Mouse (Mus musculus) lung, adult 18-20 months (tissue): ENCODE measurements around the gene Col11a2.

ENCODE experiments used
- DNase-seq, 2 experiments: peaks; one replicate each; pipeline ENCODE4 v3.0.0; 2022; ENCODE audit warnings: mixed read lengths in 2 of 2

The Col11a2 gene

DNA sequence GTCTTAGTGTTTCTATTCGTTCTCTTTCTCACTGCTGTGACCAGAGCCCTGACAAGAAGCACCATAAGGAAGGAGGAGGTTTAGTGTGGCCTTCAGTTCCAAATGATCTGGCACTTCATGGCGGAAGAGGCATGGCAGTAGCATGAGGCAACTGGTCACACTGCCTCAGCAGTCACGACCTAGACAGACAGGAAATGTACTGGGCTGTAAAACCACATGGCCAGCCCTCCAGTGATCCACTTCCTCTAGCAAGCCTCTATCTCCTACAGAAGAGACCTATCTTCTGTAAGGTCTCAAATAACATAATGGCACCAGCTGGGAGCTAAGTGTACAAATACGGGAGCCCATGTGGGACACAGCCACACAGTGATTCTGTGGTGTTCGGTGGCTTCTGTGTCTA lies 32.9 kb downstream of the Col11a2 start:
- DNase-seq: no peak

DNA sequence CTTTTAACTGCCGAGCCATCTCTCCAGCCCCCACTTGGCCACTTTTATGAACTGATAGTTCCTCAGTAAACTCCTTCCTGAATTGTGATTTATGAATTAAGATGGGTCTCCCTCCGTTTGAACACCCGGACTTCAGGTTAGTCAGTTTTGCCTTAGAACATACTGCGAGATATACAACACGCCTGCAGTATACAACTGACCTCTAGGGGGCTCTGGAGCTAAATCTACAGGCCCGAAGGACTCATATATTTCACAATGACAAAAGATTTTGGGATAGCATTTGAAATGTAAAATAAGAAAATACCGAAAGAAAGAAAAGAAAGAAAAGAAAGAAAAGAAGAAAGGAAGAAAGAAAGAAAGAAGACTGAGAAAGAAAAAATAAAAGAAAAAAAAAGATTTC lies 36.0 kb downstream of the Col11a2 start:
- DNase-seq: peak; percentile 63 to 73

DNA sequence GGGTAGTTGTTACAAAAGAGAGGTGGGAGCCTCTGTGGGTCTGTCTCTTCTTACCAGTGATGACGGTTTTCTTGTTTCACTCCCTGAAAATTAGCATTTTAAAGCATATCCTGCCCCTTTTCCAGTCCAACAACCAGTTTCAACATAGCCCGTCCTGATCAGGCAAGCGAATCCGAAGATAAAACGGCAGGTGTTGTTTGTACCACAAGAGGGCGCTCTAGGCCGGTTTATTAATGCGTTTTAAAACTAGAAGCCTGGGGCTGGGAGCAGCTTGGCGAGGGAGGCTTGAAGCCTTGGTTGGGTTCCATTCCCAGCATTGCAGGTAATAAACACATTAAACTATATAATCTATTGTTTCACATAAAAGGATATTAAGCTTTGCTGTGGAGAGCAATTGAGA lies 38.3 kb downstream of the Col11a2 start:
- DNase-seq: peak; percentile 46 to 74

DNA sequence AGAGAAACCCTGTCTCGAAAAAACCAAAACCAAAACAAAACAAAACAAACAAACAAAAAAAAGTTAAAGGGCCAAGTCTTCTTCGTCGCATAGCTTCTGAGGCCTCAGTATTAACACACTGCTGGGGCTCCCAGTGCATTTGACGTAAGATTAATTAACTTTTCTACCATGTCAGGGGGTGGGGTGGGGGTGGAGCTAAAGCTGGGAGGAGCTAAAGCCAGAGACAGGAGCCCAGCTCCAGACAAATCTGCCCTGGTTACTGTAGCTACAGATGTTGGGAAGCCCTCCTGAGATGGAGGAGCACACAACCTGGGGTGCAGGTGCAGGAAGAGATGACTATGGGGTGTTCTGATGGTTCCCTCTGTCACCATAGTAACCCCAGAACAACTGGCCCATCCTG lies 38.9 kb downstream of the Col11a2 start:
- no peak for DNase-seq

DNA sequence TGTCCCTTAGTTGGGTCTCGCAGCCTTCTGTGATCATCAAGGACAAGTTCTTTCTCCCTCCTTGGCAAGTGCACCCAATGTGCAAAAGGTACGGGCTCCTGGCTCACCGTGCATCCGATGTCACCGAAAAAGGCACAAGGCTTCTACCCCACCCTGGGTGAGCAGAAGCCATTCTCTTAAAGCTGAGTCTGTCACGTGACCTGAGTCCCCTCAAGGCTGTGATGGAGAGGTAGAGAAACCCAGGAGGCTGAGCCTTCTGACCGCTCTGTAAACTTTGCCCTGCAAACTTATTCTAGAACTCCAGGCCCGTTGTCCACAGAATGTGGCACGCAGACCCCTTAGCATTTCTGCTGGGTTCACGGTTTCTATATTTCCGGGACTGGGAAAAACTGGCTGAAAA lies 39.8 kb downstream of the Col11a2 start:
- no peak for DNase-seq

DNA sequence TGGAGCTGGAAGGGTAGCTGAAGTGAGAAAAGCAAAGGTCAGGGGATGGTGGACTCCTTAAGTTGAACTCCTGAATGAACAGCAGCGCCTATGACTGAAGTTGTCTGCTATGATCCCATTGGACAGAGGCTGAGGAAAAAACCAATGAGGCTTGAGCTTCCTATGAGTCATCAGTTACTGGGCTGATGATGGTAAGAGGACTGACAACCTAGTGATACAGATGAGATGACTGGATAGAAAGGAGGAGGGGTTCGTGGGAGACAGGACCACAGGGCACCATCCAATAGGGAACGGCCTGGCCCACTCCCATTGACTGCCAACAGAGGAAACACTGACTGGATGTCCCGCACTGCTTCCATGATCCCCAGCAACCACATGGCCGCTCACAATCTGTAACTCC lies 40.4 kb downstream of the Col11a2 start:
- peak in 1 of 2 experiments; percentile 58 for DNase-seq

DNA sequence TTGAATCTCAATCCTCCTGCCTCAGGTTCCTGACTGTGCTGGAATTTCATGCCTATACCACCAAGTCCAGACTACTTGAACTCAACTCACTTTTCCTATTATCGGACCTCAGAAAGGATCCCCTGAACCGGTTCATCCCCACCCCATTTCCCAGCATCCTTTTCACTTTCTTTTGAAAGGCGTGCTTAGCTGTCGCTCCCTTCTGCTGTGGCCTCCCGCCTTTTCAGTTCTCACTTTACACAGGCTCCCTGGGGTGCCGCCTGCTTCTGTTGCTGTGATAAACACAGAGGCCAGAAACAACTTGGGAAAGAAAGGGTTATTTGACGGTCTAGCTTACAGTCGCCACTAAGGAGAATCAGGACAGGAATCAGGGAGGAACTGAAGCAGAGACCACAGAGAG lies 43.9 kb downstream of the Col11a2 start:
- no peak for DNase-seq

DNA sequence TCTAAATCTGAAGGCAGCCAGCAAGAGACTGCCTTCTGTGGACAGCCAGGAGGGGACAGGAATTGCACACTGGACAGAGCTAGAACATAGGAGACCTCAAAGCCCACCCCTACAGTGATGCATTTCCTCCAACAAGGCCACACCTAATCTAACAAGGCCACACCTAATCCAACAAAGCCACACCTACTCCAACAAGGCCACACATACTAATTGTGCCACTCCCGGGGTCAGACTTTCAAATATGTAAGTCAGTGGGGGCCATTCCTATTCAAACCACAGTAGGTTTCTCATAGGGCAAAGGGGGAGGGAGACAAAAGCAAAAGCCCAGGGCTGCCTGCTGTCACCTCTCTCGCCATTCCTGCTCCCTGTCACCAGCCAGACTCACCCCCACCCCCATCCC lies 48.1 kb downstream of the Col11a2 start:
- no peak for DNase-seq

DNA sequence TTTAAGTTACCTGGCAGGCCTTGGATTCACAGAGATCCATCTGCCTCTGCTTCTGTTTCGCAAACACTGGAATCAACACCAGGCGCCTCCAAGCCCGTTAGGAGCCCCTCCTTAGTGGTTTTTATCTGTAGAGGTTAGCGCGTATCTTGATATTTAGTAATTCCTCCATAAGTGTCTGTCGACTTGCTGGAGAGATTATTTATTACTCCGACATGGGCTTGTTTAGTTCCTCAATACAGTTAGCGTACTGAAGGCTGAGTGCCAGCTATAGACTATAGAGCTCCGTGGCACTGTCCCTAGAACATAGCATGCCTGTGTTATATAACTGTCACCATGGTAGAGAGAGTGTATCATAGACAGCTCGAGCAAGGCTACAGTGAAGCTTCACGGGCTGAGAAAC lies 48.9 kb downstream of the Col11a2 start:
- no peak for DNase-seq

DNA sequence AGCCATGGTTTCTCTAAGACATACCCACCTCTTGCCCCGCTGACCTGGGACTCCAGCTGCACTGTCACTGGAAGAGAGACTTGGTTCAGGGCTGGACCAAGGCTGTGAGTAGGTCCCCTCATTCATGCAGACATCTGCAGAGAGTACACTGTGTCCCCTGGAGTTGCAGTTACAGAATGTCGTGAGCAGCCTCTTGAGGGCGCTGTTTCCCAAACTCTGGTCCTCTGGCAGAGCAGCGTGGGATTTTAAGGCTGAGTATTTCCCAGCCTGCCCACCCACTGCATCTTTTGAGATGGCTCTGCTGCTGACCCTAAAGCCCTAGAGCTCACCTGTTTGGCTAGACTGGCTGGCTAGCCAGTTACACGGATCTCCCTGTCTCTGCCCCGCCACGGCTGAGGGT lies 51.7 kb downstream of the Col11a2 start:
- DNase-seq: no peak

DNA sequence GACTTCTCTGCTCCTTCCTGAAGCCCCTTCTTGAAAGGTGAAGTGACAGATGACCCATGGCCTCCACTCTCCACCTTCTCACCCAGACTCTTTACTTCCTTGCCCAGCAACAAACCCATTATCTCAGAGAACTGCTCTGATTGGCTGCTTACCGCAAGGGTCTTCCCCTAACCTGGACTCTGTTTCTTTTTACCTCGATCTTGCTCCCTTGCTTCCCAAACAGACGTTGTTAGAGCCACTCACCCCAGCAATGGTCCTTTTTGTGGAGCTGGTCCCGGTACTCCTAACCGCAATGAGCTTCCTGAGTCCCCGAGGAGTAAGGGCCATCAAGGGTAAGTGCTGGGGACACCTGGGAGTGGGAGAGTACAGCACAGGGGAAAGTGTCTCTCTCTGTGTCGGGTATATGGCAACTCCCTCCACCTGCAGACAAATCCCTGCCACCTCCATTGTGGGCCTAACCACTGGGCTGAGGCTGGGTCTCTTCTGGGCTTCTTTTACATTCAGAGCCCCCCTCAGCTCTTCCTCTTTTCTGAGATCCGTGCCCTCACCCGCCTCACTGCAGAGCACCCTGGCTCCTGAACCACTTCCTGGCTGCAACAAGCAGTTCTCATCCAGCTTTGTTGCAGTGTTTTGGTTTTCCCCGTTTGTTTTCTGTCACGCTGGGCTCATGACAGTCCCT lies 53.1 kb downstream of the Col11a2 start, which contains the start of gene H2-Oa:
Gene H2-Oa (plus strand): TSS at position 144 of the 679 bp plus-strand sequence.
- DNase-seq: no peak

DNA sequence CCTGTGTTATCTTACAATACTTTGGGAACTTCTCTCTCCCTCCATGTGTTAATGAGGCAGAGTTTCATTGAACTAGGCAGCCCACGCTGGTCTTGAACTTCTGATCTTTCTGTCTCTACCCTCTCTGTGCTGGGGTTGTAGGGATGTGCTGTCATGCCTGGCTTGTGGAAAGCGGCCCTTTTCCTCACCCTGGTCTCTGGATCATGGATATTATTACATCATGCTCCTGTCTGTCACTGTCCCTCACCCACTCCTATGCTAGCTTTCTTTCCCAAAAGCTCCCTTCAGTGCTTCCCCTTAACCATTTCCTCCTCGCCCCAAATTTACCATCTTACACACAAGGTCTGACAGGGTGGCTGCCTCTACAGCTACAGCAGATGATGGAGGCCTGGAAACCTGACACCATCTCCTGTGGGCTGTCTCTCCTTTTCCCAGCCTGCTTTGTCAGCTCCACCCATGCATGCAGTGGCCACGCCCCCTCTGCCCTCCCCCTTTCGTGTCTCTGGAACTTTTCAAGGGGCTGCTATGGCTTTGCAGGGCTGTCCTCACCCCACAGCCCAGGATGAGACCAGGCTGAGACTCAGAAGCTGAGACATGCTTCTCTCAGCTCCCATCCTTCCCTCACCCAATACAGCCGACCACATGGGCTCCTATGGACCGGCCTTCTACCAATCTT lies 54.1 kb downstream of the Col11a2 start:
- DNase-seq: no peak

DNA sequence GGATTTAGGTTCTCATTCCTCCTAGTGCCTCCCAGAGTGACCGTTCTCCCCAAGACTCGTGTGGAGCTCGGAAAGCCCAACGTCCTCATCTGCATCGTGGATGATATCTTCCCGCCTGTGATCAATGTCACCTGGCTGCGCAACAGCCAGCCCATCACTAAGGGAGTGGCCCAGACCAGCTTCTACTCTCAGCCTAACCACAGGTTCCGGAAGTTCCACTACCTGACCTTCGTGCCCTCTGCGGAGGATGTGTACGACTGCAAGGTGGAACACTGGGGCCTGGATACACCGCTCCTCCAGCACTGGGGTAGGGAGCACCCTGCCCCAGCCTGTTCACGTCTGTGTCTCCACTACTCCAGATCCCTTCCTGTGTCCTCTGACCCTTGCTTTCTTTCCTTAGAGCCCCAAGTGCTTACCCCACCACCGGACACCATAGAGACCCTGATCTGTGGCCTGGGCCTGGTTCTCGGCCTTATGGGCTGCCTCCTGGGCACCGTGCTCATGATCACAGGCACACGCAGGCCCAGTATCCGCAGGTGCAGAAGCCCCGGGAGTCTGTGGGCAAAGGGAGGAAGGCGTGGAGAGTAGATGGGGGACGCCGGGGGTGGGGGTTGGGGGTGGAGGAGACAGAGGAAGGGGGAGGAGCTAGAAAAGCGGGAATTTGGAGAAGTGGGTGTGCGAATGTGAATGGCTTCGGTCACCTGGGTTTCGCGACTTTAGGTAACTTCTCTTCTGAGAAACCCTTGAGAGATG lies 55.2 kb downstream of the Col11a2 start:
- no peak for DNase-seq

DNA sequence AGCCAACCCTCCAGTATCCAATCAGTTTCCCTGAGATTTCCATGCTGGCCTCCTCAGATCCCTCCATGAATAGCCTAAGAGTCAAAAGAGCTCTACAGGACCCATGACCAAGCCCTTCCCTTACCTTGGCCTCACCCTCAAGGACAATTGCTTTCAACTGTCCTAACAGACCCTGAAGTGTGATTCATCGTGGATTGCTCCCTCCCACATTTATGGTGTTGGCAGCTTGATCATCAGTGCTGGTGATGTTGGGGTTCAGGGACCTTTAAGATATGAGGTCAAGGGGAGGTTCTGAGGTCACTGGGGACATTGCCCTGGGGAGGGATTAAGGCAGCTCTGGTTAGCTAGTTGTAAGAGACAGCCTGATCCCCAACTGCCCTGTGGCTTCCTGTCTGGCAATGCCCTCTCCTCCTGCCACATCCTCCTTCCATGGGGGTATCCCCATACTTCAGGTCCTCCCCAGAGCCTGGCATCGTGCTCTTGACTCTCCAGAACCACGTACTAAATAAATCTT lies 57.3 kb downstream of the Col11a2 start:
- DNase-seq: no peak

DNA sequence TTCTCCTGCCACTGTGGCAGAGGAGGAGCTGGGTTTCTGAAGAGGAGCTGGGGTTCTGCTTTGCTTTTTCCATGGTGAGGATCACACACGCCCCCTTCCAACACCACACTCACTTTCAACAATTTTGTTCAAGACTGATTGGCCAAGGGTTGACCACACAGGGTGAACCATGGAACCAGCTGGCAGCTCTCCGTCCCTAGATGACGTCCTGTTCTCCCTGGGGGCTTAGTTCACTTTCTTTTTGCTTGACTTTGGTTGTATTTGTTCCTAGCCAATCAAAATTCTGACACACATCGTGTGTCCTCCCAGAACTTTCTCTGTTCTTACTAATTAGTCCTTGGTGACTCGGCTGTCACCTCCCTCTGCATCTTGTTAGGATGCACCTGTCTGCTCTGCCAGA lies 58.0 kb downstream of the Col11a2 start:
- DNase-seq: no peak

DNA sequence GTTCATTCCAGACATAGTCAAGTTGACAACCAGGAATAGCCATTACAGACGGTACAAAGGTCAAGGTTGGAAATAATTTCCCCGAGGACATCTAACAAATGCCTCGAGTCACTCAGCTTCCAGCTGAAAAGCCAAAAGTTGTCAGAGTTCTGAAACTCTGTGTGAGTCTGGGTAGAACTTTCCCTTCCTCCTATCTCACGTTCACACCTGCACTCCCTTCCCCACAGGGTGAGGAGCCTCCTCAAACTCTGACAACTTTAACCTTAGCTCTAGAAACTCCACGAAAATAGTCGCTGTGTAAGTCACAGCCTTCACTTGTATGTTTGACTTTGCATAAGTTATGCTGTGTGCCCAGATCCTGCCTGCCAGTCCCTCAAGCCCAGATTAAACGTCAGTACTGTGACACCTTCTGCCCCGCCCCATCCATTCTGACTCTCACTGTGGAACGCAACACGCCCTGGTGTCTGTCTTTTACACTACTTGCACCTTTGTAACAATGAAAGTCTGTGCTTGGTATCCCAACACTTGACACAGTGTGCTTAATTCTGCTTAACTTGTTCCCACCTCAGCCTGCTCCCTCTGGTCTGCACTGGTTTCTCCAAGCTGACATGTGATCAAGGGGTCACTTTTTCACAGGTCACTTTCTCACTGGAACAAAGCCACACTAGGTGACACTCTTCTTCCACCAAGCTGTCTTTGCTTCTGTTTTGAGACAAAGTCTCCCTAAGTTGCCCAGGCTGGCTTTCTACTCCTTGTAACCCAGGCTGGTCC lies 59.7 kb downstream of the Col11a2 start:
- peak in 1 of 2 experiments; percentile 44 for DNase-seq

DNA sequence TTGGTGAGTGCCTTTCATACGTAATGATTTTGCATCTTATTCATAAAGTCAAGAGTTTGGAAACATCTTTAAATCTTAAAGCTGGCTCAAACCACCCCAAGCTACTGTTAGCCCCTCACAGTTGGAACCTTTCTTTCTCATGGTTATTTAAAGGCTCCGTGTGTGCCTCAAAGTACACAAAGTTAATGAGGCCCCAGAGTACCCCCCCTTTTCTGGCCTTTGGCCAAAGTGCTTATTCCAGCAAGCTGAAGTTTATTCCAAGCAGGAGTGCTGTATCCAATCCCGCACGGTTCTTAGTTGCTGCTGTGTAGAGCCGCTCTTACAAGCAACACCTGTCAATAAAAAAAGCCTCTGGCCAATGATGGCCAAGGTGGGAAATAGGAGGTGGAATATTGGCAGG lies 60.3 kb downstream of the Col11a2 start:
- no peak for DNase-seq

DNA sequence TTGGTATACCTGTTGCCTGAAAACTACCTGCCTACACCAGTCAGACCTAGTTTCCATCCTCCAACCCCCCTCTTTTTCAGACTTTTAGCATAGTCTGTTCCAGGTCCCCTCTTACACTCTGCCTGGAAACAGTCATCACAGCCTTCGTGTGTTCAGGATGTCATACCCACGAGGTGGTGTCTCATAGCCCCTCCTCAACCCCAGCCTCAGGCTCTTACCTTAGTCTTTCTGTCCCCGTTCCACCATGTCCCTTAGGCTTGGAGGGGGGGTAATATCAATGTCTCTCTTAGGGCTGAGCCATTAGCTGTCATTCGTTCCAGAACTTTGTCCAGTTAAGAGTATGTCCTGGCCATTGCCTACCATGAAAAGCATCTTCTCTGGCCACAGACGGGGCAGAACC lies 61.9 kb downstream of the Col11a2 start:
- DNase-seq: no peak

DNA sequence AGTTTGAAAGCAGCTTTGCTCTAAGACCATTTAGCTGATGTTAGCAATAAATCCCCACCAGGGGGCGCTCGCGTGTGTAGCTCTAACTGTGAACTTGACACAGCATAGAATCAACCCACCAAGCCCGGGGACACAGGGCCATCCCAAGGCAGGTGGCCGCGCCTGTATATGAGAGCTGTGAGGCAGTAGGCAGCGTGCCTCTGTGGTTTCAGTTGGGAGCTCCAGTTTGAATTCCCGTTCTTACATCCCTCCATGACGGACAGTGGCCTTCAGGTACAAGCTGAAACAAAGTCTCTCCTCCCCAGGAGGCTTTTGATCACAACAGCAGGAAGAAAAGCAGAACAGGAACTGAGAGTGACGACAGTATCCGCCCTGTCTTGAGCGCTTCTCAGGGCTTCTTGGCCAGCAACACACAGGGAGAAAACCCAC lies 62.4 kb downstream of the Col11a2 start:
- peak; percentile 89 to 92 for DNase-seq

DNA sequence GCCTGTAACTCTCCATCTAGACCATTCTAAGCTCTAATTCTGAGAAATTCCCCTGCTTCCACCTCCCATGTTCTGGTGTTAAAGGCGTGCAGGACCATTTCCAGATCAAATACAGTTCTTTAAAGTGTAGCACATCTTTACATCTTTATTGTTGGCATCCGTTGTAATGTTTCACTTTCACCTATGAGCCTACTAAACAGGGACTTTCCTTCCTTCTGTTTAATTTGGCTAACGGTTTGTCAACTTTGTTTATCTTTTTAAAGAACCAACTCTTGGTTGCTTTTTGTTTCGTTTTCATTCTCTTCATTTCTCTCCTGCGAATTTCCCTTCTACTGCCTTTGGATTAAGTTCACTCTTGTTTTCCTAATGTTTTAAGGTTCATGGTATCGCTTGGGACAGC lies 63.6 kb downstream of the Col11a2 start:
- DNase-seq: no peak

DNA sequence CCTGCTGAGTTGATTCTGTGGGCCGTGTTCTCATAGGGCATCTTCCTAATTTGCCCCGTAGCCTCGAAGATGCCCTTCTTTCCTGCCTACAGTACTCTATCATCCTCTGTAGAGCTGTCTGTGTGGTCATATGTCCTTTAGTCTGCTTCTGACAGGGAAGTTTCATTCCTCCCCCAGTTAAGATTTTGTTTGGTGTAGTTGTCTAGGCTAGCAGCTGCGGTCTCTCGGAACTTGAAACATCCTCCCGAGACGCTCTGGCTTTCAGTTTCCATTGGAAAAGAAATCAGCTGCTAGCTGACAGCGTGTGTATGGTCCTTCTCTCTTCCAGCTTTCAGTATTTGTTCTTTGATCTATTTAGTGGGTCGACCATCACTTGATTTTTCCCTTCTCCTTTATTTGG lies 65.6 kb downstream of the Col11a2 start:
- DNase-seq: no peak

DNA sequence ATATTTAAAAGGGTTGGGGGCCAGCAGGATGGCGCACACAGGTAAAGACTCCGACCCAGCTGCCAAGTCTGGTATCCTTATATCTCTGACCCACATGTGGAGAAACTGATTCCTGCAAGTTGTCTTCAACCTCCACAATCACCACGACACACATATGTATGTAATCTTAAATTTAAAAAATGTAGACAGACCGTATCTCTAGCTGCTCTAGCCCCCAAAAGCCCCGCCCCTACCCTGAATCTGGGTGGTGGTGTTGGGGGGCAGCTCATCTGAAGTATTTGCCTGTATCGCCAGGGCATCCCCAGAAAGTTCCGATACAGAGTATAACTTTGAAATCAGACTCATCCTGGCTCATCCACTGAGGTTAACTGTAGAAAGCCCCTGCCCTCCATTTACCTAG lies 67.3 kb downstream of the Col11a2 start:
- DNase-seq: no peak
